Mouse (Mus musculus) megakaryocyte, embryonic 14.5 days (primary cell): Measurements from ENCODE around the gene Gm15517.

Experiments used
- FLI1 ChIP-seq: IDR thresholded peaks from 2 replicates; pipeline ENCODE4 v1.6.1; 2012; ENCODE audit warnings: low read length, inconsistent platforms, mixed read lengths
- GATA1 ChIP-seq: IDR thresholded peaks from 3 replicates; pipeline ENCODE4 v1.6.1; 2012; ENCODE audit warnings: mixed read lengths, low read length, inconsistent platforms, borderline replicate concordance

GRCm38 (mm10) chr7:44276461-44277249, 15.4 kb downstream of the Gm15517 start:
- TF ChIP-seq FLI1 (no peak), GATA1 (no peak)
